Mouse (Mus musculus) heart, embryonic 10.5 days (tissue): ENCODE results near the gene Pramel1. TPM values are rescaled to one million over a fixed set of nuclear protein-coding genes. Genes with fewer than 3 reads are reported as not detected.
"Not testable (repeated sequence)": the region's sequence is repeated elsewhere in the genome, so short reads cannot be mapped to it uniquely, and the experiment has no call there.

Experiments used
- DNase-seq: peaks from one replicate; pipeline ENCODE4 v3.0.0-alpha.2; 2017; ENCODE audit warnings: low spot score
- H3K27ac ChIP-seq: fragments of 300-500 bp; sonication (generic); 2 replicates; pipeline ENCODE4 v1.5.1; 2016; ENCODE audit warnings: mild to moderate bottlenecking
- H3K27me3 ChIP-seq: fragments of 300-500 bp; sonication (generic); 2 replicates; pipeline ENCODE4 v1.6.1; 2016; ENCODE audit warnings: mild to moderate bottlenecking; ENCODE audit not compliant: poor library complexity, insufficient read depth, severe bottlenecking
- H3K36me3 ChIP-seq: fragments of 300-500 bp; sonication (generic); 2 replicates; pipeline ENCODE4 v1.6.1; 2016; ENCODE audit warnings: mild to moderate bottlenecking, moderate library complexity
- H3K4me1 ChIP-seq: fragments of 300-500 bp; sonication (generic); 2 replicates; pipeline ENCODE4 v1.6.1; 2016; ENCODE audit warnings: mild to moderate bottlenecking
- H3K4me3 ChIP-seq: fragments of 300-500 bp; sonication (generic); 2 replicates; pipeline ENCODE4 v1.5.1; 2016; ENCODE audit warnings: mild to moderate bottlenecking, moderate library complexity
- H3K9me3 ChIP-seq: fragments of 300-500 bp; sonication (generic); 2 replicates; pipeline ENCODE4 v1.6.1; 2016; ENCODE audit warnings: mild to moderate bottlenecking, moderate library complexity
- WGBS: fragments of 180-500 bp; shearing (Covaris S2); methylation state at CpG from one replicate; pipeline ENCODE4 v1.1.7; 2016; 5-methylcytosine and 5-hydroxymethylcytosine counted together
- polyA plus RNA-seq: library from polyadenylated mRNA; unstranded; fragments of >200 nt; fragmentation: Nextera tagmentation; extraction: Ambion mirVana; gene quantifications from 2 replicates; pipeline ENCODE4 v1.2.1, GENCODE M21; 2016

The Pramel1 gene
- polyA plus RNA-seq, 1 experiment from 2014 or later = not detected

- Histone ChIP-seq H3K27ac (no peak overlapping the region), H3K4me3 (no peak overlapping the region), H3K4me1 (peaks cover 7% of the 10 kb centered on the region), H3K36me3 (no peaks in the 10 kb centered on the region), H3K9me3 (no peaks in the 10 kb centered on the region), H3K27me3 (peaks cover 14% of the 10 kb centered on the region)
- 38% methylated on average over 4 of the region's 4 CpGs for WGBS
- no peak for DNase-seq
Measured at GRCm38 (mm10) chr4:143383646-143384045, 10.6 kb upstream of the Pramel1 start.

GRCm38 (mm10) chr4:143388955-143389702 is 5.1 kb upstream of the Pramel1 start:
- peak; percentile 80 for DNase-seq
- H3K4me1 ChIP-seq = no peaks in the 10 kb centered on the region
- peak overlapping the region; percentile 53 for H3K4me3 ChIP-seq
- 8% methylated on average over 38 of the region's 43 CpGs for WGBS
- H3K27me3 ChIP-seq = no peaks in the 10 kb centered on the region; the same call in 1 of the 2 replicates
- no peaks in the 10 kb centered on the region for H3K36me3 ChIP-seq
- H3K27ac ChIP-seq = peak overlapping the region; percentile 44
- no peaks in the 10 kb centered on the region for H3K9me3 ChIP-seq

GRCm38 (mm10) chr4:143411566-143412218 is 17.5 kb downstream of the Pramel1 start:
- Histone ChIP-seq H3K4me1 (0 out of 2 replicates have a peak, but pooled peaks cover 3% of the 10 kb centered on the region), H3K27ac (peak overlapping the region; percentile 91), H3K36me3 (peaks cover 27% of the 10 kb centered on the region), H3K9me3 (no peaks in the 10 kb centered on the region), H3K27me3 (no peaks in the 10 kb centered on the region), H3K4me3 (peak overlapping the region; percentile 68)
- 67% methylated on average over 5 of the region's 5 CpGs for WGBS
- no peak for DNase-seq

- Histone ChIP-seq H3K36me3 (peaks cover 35% of the 10 kb centered on the region), H3K27ac (peak within 1 kb of the TSS; percentile 91), H3K27me3 (no peaks in the 10 kb centered on the region), H3K4me1 (0 out of 2 replicates have a peak, but pooled peaks cover 3% of the 10 kb centered on the region), H3K9me3 (no peaks in the 10 kb centered on the region), H3K4me3 (peak within 1 kb of the TSS; percentile 68)
- peak; percentile 95 for DNase-seq
- under 1% methylated on average over 50 of the region's 50 CpGs for WGBS
Measured at GRCm38 (mm10) chr4:143412219-143413092, 18.2 kb downstream of the Pramel1 start, which contains the start of gene Pramef8. TSS of gene Pramef8 (plus strand) at chr4:143412426.

GRCm38 (mm10) chr4:143413621-143414020 is 19.4 kb downstream of the Pramel1 start:
- DNase-seq = no peak
- Histone ChIP-seq H3K4me1 (0 out of 2 replicates have a peak, but pooled peaks cover 3% of the 10 kb centered on the region), H3K4me3 (no peak overlapping the region; the same call in 1 of the 2 replicates), H3K27ac (no peak overlapping the region), H3K9me3 (no peaks in the 10 kb centered on the region), H3K27me3 (no peaks in the 10 kb centered on the region), H3K36me3 (peaks cover 46% of the 10 kb centered on the region)
- 89% methylated on average over 1 of the region's 1 CpGs for WGBS

GRCm38 (mm10) chr4:143414121-143414520 is 19.9 kb downstream of the Pramel1 start:
- 94% methylated on average over 3 of the region's 3 CpGs for WGBS
- Histone ChIP-seq H3K36me3 (peaks cover 51% of the 10 kb centered on the region), H3K9me3 (no peaks in the 10 kb centered on the region)

GRCm38 (mm10) chr4:143426770-143427169 is 32.5 kb downstream of the Pramel1 start:
- not testable (repeated sequence) for H3K4me3 ChIP-seq, H3K27me3 ChIP-seq, H3K4me1 ChIP-seq, H3K36me3 ChIP-seq, H3K9me3 ChIP-seq, DNase-seq, H3K27ac ChIP-seq
- 65% methylated on average over 5 of the region's 5 CpGs for WGBS

More at GRCm38 (mm10) chr4:143414121-143414520, 19.9 kb downstream of the Pramel1 start:
- Histone ChIP-seq H3K27ac (no peak overlapping the region), H3K4me3 (no peak overlapping the region), H3K27me3 (no peaks in the 10 kb centered on the region), H3K4me1 (0 out of 2 replicates have a peak, but pooled peaks cover 3% of the 10 kb centered on the region)
- DNase-seq = no peak

Other genes starting within 250 kb of the Pramel1 start
- gene Prdm2, start 181.4 kb upstream of the Pramel1 start, polyA plus RNA-seq = 9.6 and 10.0 TPM in 2 replicates
- 22.8 and 29.8 TPM in 2 replicates for gene Pdpn, start 94.9 kb upstream of the Pramel1 start, polyA plus RNA-seq
- gene Lrrc38, start 44.7 kb upstream of the Pramel1 start, polyA plus RNA-seq = 0.14 TPM in 1 of 2 replicates, not detected in the other
- gene Pramef8, start 18.0 kb downstream of the Pramel1 start, polyA plus RNA-seq = 14.8 and 16.8 TPM in 2 replicates
- not detected in 2 replicates for gene Oog4, start 55.9 kb downstream of the Pramel1 start, polyA plus RNA-seq
- not detected in 2 replicates for gene Gm13043, start 116.9 kb downstream of the Pramel1 start, polyA plus RNA-seq
- gene Gm13040, start 141.5 kb downstream of the Pramel1 start, polyA plus RNA-seq = not detected in 2 replicates
- not detected in 2 replicates for gene BC080695, start 157.3 kb downstream of the Pramel1 start, polyA plus RNA-seq
- gene Gm13057, start 157.3 kb downstream of the Pramel1 start, polyA plus RNA-seq = not detected in 2 replicates
- not detected in 2 replicates for gene Gm13083, start 220.6 kb downstream of the Pramel1 start, polyA plus RNA-seq